Mouse (Mus musculus) left cerebral cortex, postnatal 36 days (tissue): Measurements from ENCODE around the gene Emb. TPM values are rescaled to one million over a fixed set of nuclear protein-coding genes. Genes with fewer than 3 reads are reported as not detected.
A peak's percentile ranks its signal among the peaks of the same experiment; 100 is the strongest.

ENCODE experiments used
- DNase-seq, 2 experiments: peaks; one replicate each; pipeline ENCODE4 v3.0.0; 2021 to 2022; ENCODE audit warnings: low spot score in 2 of 2, mixed read lengths in 1 of 2
- intact Hi-C: fragments of 180-260 bp; cut with DNase I; formaldehyde crosslinking; loops from one replicate; pipeline ENCODE4 v1.15.1; 2025
- total RNA-seq, 2 experiments: library from RNA; stranded (reverse); gene quantifications; 2 replicates each; pipeline ENCODE4 v1.2.3; 2021

Gene Emb
- total RNA-seq, 2 experiments from 2014 or later = 30.9 to 31.6 TPM

DNA sequence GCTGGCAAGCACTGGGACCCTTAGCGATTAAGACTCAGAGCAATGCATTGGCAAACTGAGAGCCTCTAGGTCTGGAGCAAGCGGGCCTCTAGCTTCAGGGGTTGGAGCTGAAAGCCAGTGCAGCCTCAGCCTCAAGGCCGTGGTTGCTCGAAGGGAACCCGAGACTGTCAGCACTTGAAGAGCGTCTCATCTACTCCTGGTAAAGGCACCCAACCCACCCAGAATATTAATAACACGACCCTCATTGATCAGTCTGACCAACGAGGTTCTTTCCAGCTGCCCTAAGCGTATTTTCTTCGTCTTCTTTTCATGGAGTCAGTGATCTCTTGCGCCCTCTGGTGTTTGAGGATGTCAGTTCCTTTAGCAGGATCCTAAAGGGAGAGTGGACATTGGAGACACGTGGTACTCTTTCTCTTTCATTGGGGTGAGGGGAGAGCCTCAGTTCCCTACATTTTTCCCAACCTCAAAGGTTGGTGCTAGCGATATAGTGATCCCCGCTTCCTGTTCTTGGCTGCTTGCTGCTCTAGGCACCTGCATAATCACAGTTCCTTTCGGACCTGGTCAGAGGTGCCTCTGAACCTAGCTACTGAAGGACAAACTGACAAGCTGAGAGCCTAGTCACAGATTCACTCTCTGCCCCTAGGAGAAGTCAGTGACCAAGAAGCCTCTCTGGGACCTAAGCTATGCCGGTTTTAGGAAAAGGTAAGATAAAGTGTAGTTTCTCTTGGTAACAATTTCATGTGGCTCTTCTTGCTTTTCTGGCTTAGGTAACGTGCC lies 81.3 kb downstream of the Emb start:
- intact Hi-C loops = loop anchor here (1.0 kb wide), 1 partner anchor 86 kb away; no protein-coding TSS in a partner anchor
- peak; percentile 49 to 67 for DNase-seq

GRCm38 (mm10) chr13:117311446-117312225 lies 103.3 kb downstream of the Emb start:
- intact Hi-C loops = loop anchor here (5.0 kb wide), 1 partner anchor 109 kb away; no protein-coding TSS in a partner anchor
- DNase-seq = peak; percentile 76 to 78

Other genes starting within 250 kb of the Emb start
- gene Parp8, start 183.0 kb upstream of the Emb start, total RNA-seq = 10 to 100 TPM; 16.2 to 23.5 TPM
- gene Gm17509, start 12.5 kb downstream of the Emb start, total RNA-seq = 1 to 10 TPM; 1.0 to 1.4 TPM